Mouse (Mus musculus) T-helper 1 cell (primary cell): ENCODE results near the gene Ksr1.

ENCODE experiments used
- in situ Hi-C: fragments of 300-600 bp; cut with MboI, MseI; formaldehyde crosslinking; loops from one replicate; pipeline ENCODE4 v1.15.1; 2025; ENCODE audit warnings: high pct_unique_total_duplicates

Ksr1 gene

GRCm38 (mm10) chr11:79148783-79149182 lies 2.6 kb upstream of the Ksr1 start:
- in situ Hi-C loops = loop anchor here (5.0 kb wide), 1 partner anchor 64 kb away; no protein-coding TSS in a partner anchor

- in situ Hi-C loops = loop anchor here (5.0 kb wide), 1 partner anchor 67 kb away; no protein-coding TSS in a partner anchor
Observed at GRCm38 (mm10) chr11:79145283-79146265, 633 bp downstream of the Ksr1 start.

- in situ Hi-C loops = loop anchor here (5.0 kb wide), 1 partner anchor 68 kb away; no protein-coding TSS in a partner anchor
Observed at GRCm38 (mm10) chr11:79144741-79145140, 1.5 kb downstream of the Ksr1 start.

- in situ Hi-C loops = no loop called here
Observed at GRCm38 (mm10) chr11:79144043-79144591, 2.1 kb downstream of the Ksr1 start.

- in situ Hi-C loops = no loop called here
Observed at GRCm38 (mm10) chr11:79143322-79143721, 2.9 kb downstream of the Ksr1 start.

- in situ Hi-C loops = no loop called here
Observed at GRCm38 (mm10) chr11:79142381-79142780, 3.8 kb downstream of the Ksr1 start.

- in situ Hi-C loops = no loop called here
Observed at GRCm38 (mm10) chr11:79141235-79142109, 4.7 kb downstream of the Ksr1 start.

- in situ Hi-C loops = no loop called here
Observed at GRCm38 (mm10) chr11:79140511-79140888, 5.7 kb downstream of the Ksr1 start.

- in situ Hi-C loops = no loop called here
Observed at GRCm38 (mm10) chr11:79139878-79140510, 6.2 kb downstream of the Ksr1 start.

GRCm38 (mm10) chr11:79138621-79139020 lies 7.6 kb downstream of the Ksr1 start:
- in situ Hi-C loops = no loop called here

- in situ Hi-C loops = no loop called here
Observed at GRCm38 (mm10) chr11:79137245-79137644, 9.0 kb downstream of the Ksr1 start.

GRCm38 (mm10) chr11:79135685-79136360 lies 10.4 kb downstream of the Ksr1 start:
- in situ Hi-C loops = no loop called here

GRCm38 (mm10) chr11:79135105-79135503 lies 11.1 kb downstream of the Ksr1 start:
- in situ Hi-C loops = no loop called here

- in situ Hi-C loops = loop anchor here (5.0 kb wide), 1 partner anchor 57 kb away; no protein-coding TSS in a partner anchor
Observed at GRCm38 (mm10) chr11:79134416-79135104, 11.6 kb downstream of the Ksr1 start.

GRCm38 (mm10) chr11:79133961-79134360 lies 12.2 kb downstream of the Ksr1 start:
- in situ Hi-C loops = loop anchor here (5.0 kb wide), 1 partner anchor 57 kb away; no protein-coding TSS in a partner anchor

- in situ Hi-C loops = loop anchor here (5.0 kb wide), 1 partner anchor 56 kb away; no protein-coding TSS in a partner anchor
Observed at GRCm38 (mm10) chr11:79133051-79133450, 13.2 kb downstream of the Ksr1 start.

- in situ Hi-C loops = loop anchor here (5.0 kb wide), 1 partner anchor 55 kb away; no protein-coding TSS in a partner anchor
Observed at GRCm38 (mm10) chr11:79131949-79132411, 14.2 kb downstream of the Ksr1 start.

- in situ Hi-C loops = loop anchor here (5.0 kb wide), 1 partner anchor 52 kb away; no protein-coding TSS in a partner anchor
Observed at GRCm38 (mm10) chr11:79129388-79130356, 16.5 kb downstream of the Ksr1 start.
